Mouse (Mus musculus) limb, embryonic 14.5 days (tissue): ENCODE measurements around the gene Cspg4. TPM values are rescaled to one million over a fixed set of nuclear protein-coding genes. Genes with fewer than 3 reads are reported as not detected.

Experiments
- ATAC-seq: fragments of 200-750 bp; cut with Nextera tagmentation; 2 replicates; pipeline ENCODE4 v1.8.0; 2017; ENCODE audit warnings: low read depth, moderate number of reproducible peaks, moderate TSS enrichment; ENCODE audit not compliant: low FRiP score
- DNase-seq: peaks from one replicate; pipeline ENCODE4 v3.0.0-alpha.2; 2015; ENCODE audit warnings: low spot score
- H3K27ac ChIP-seq: fragments of 300-500 bp; sonication (generic); replicated peaks from 2 replicates; pipeline ENCODE4 v1.5.1; 2014; ENCODE audit warnings: low read depth, mild to moderate bottlenecking, low read length, moderate library complexity, mixed read lengths
- H3K27me3 ChIP-seq: fragments of 300-500 bp; sonication (generic); 2 replicates; pipeline ENCODE4 v1.6.1; 2014; ENCODE audit warnings: low read length, mixed read lengths; ENCODE audit not compliant: control insufficient read depth, insufficient read depth
- H3K36me3 ChIP-seq: fragments of 300-500 bp; sonication (generic); 2 replicates; pipeline ENCODE4 v1.6.1; 2014; ENCODE audit warnings: mild to moderate bottlenecking, low read length, moderate library complexity, mixed read lengths; ENCODE audit not compliant: control insufficient read depth, insufficient read depth
- H3K4me1 ChIP-seq: fragments of 300-500 bp; sonication (generic); 2 replicates; pipeline ENCODE4 v1.6.1; 2014; ENCODE audit warnings: antibody characterized with exemption, low read length, mixed read lengths; ENCODE audit not compliant: control insufficient read depth, insufficient read depth
- H3K4me2 ChIP-seq: fragments of 300-500 bp; sonication (generic); replicated peaks from 2 replicates; pipeline ENCODE4 v1.6.1; 2014; ENCODE audit warnings: low read depth, mild to moderate bottlenecking, low read length, moderate library complexity; ENCODE audit not compliant: severe bottlenecking
- H3K4me3 ChIP-seq: fragments of 300-500 bp; sonication (generic); replicated peaks from 2 replicates; pipeline ENCODE4 v1.5.1; 2014; ENCODE audit warnings: low read length
- H3K9ac ChIP-seq: fragments of 300-500 bp; sonication (generic); 2 replicates; pipeline ENCODE4 v1.6.1; 2014; ENCODE audit warnings: mild to moderate bottlenecking, low read depth, low read length, moderate library complexity; ENCODE audit not compliant: severe bottlenecking
- H3K9me3 ChIP-seq: fragments of 300-500 bp; sonication (generic); 2 replicates; pipeline ENCODE4 v1.6.1; 2016; ENCODE audit warnings: low read length; ENCODE audit not compliant: control insufficient read depth
- POLR2A ChIP-seq: fragments of 200-500 bp; IDR thresholded peaks from 2 replicates; pipeline ENCODE4 v1.8.0; 2012; ENCODE audit warnings: inconsistent platforms, mild to moderate bottlenecking, moderate library complexity, borderline replicate concordance; ENCODE audit not compliant: insufficient read depth, insufficient read length; ENCODE audit errors: extremely low read depth
- WGBS: fragments of 180-500 bp; shearing (Covaris S2); extraction: QIAGEN DNeasy Blood & Tissue Kit; methylation state at CpG from one replicate; pipeline ENCODE4 v1.1.7; 2014; 5-methylcytosine and 5-hydroxymethylcytosine counted together
- polyA plus RNA-seq, 2 experiments: library from polyadenylated mRNA; depleted of rRNA in 1 of 2; stranded (reverse) in 1 of 2; unstranded in 1 of 2; fragments of >200 nt; fragmentation: Nextera tagmentation in 1 of 2; extraction: Ambion mirVana in 1 of 2; gene quantifications; 2 replicates each; pipeline versions ENCODE4 v1.2.1 to v1.2.3; 2012 to 2014

Cspg4 gene
- polyA plus RNA-seq, 2 experiments: 47.1 to 59.9 TPM

DNA sequence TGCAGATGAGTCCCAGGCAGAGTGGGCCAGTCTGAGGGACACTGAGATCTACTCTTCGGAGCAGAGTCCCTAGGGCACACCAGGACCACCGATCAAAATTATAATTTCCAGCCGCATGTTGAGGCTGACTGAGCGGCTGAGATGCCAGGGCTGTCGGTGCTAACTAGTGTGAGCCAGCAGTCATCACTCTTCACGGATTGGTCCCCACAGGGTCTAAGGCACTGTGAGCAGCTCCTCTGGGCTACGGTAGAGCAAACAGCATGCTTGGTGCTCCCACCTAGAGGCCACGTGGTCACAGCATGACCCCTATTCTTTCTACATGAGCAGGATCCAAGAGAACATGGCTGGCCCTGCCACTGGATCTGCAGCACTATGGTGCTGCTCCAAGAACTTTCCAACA, 28.5 kb downstream of the Cspg4 start:
- no peak overlapping the region for H3K9ac ChIP-seq

DNA sequence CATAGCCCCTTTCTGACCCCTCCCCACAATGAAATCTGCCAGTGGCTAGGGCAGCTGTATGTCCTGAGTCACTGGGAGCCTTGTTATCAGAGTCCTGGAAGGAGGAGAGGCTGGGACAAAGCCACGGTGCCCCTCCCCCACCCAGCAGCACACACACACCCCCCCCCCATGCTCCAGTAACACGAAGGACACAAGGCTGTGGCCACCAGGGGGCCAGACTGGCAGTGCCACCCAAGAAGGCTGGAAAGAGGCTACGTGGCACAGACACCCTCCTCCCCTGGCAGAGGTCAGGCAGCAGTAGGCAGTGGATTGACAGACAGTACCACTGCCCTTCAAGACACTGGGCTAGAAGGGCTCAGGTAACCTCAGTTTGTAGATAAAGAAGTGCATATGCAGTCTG, 29.2 kb downstream of the Cspg4 start:
- H3K27ac ChIP-seq: no peak overlapping the region
- H3K4me2 ChIP-seq: no peak overlapping the region
- H3K4me1 ChIP-seq: peaks cover 2% of the 10 kb centered on the region; the same call in 1 of the 2 replicates
- H3K4me3 ChIP-seq: no peak overlapping the region
- TF ChIP-seq POLR2A: no peak
- no peak overlapping the region for H3K9ac ChIP-seq
- 11% methylated on average over 3 of the region's 3 CpGs for WGBS
- H3K36me3 ChIP-seq: peaks cover 48% of the 10 kb centered on the region
- no peak for DNase-seq
- H3K9me3 ChIP-seq: no peaks in the 10 kb centered on the region
- no peak for ATAC-seq
- no peaks in the 10 kb centered on the region for H3K27me3 ChIP-seq

More for the DNA sequence above, 28.5 kb downstream of the Cspg4 start:
- Histone ChIP-seq H3K4me2 (no peak overlapping the region), H3K4me3 (no peak overlapping the region), H3K27me3 (no peaks in the 10 kb centered on the region), H3K9me3 (no peaks in the 10 kb centered on the region), H3K4me1 (peaks cover 2% of the 10 kb centered on the region; the same call in 1 of the 2 replicates), H3K27ac (no peak overlapping the region), H3K36me3 (peaks cover 54% of the 10 kb centered on the region)
- no peak for ATAC-seq
- WGBS: 72% methylated on average over 8 of the region's 8 CpGs
- DNase-seq: no peak
- TF ChIP-seq POLR2A: no peak

DNA sequence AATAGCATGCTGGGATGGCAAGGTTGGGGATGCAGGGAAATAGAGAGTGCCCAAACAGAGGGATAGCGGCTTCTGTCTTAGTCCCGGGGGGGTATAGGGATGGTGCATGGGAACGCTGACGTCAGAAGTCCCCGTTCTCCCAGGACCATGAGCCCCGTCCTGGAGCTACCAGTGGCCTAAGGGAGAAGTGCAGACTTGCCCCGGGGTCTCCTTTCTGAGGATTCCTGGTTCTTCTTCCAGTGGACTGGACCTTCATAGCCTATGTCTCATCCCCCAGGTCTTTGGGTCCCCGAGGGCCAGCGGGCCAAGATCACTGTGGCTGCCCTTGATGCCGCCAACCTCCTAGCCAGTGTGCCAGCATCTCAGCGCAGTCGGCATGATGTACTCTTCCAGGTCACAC, 31.9 kb downstream of the Cspg4 start:
- no peak overlapping the region for H3K4me3 ChIP-seq
- H3K27ac ChIP-seq: no peak overlapping the region
- WGBS: 85% methylated on average over 12 of the region's 12 CpGs
- H3K4me2 ChIP-seq: no peak overlapping the region
- no peak overlapping the region for H3K9ac ChIP-seq
- ATAC-seq (no peak), DNase-seq (no peak)
- peaks cover 4% of the 10 kb centered on the region; the same call in 1 of the 2 replicates for H3K4me1 ChIP-seq
- TF ChIP-seq POLR2A: no peak
- H3K9me3 ChIP-seq: no peaks in the 10 kb centered on the region
- H3K36me3 ChIP-seq: peaks cover 29% of the 10 kb centered on the region
- no peaks in the 10 kb centered on the region for H3K27me3 ChIP-seq

DNA sequence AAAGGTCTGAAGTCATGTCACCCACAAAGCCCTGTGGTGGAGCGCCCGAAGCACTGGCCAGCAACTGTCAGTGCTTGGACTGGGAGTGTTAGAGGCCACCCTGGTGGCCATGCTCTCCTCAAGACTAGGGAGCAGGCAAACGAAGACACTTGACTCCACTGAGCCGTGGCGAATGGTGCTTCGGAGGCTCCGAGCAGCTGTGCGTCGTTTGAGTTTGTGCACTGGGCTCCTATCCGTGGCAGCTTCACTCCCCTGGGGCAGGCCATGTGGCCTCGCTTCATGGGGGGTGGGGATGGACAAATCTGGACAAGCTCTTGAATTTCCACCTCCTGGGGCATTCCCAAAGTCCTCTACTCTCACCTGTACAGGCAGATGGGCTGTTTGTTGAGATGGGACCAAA, 34.6 kb downstream of the Cspg4 start:
- Histone ChIP-seq H3K27me3 (no peaks in the 10 kb centered on the region), H3K9me3 (no peaks in the 10 kb centered on the region), H3K4me3 (no peak overlapping the region), H3K27ac (no peak overlapping the region), H3K36me3 (peaks cover 6% of the 10 kb centered on the region), H3K4me2 (no peak overlapping the region), H3K4me1 (peaks cover 4% of the 10 kb centered on the region; the same call in 1 of the 2 replicates), H3K9ac (no peak overlapping the region)
- DNase-seq: no peak
- ATAC-seq: no peak
- 61% methylated on average over 11 of the region's 11 CpGs for WGBS
- TF ChIP-seq POLR2A: no peak

DNA sequence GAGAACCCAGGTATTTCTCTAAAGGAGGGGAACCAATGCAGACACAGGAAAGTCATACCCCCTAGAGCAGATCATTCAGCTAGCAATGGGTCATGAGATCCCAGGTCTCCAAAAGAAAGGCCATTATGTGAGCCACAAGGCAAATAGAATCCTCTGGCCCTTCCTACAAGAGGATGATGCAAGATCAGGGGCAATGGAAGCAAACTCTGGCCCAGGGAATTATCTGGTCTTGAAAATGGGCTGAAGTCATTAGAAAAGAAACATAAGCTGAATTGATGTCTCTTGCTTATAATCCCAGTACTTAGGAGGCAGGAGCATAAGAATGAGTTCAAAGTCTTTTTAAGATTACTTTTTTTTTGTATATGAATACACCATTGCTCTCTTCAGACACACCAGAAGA, 35.2 kb downstream of the Cspg4 start:
- Histone ChIP-seq H3K27ac (no peak overlapping the region), H3K4me2 (no peak overlapping the region), H3K9me3 (no peaks in the 10 kb centered on the region)

DNA sequence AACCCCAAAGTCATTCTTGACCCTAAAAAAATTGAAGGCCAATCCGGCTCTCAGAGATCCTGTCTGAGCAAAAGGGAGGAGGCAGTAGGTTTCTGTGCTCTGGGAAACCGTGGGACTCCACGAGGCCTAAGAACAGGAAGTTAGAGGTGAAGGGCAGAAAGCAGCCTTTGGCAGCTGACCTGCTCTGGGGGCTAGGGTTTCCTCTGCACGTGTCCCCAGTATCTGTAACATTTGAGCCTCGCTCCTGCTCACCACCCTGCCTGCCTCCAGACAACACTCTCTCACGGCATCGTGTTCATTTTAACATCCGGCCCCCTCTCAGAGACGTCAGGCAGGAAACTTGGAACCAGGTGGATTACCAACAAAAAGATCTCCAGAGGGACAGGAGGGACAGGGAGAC, 35.7 kb downstream of the Cspg4 start:
- Histone ChIP-seq H3K27ac (no peak overlapping the region), H3K4me3 (no peak overlapping the region), H3K9ac (no peak overlapping the region), H3K36me3 (no peaks in the 10 kb centered on the region; the same call in 1 of the 2 replicates), H3K27me3 (no peaks in the 10 kb centered on the region), H3K9me3 (no peaks in the 10 kb centered on the region), H3K4me1 (peaks cover 4% of the 10 kb centered on the region; the same call in 1 of the 2 replicates), H3K4me2 (no peak overlapping the region)
- ATAC-seq (no peak), DNase-seq (no peak)
- TF ChIP-seq POLR2A: no peak
- 35% methylated on average over 9 of the region's 9 CpGs for WGBS

More for the DNA sequence above, 35.2 kb downstream of the Cspg4 start:
- Histone ChIP-seq H3K9ac (no peak overlapping the region), H3K27me3 (no peaks in the 10 kb centered on the region), H3K4me1 (peaks cover 4% of the 10 kb centered on the region; the same call in 1 of the 2 replicates), H3K4me3 (no peak overlapping the region), H3K36me3 (no peaks in the 10 kb centered on the region; the same call in 1 of the 2 replicates)
- DNase-seq (no peak), ATAC-seq (no peak)
- no peak for TF ChIP-seq POLR2A
